Comparison of ENCODE assay signal across 22 mouse cellular contexts in genomic region chr7:96491896-96492295, GRCm38 (mm10).
DNase-seq lines count a peak whose midpoint lies in the region; ATAC-seq and TF ChIP-seq lines count a peak whose summit lies in the region.
"Had no signal": no experiment of that assay in that cellular context is flagged by ENCODE, and none has a peak within 500 bp of the region (broad histone marks: within the 10 kb centered on the region; RNA-seq: fewer than 3 reads in every experiment).

No protein-coding gene starts in this region.

- no peak overlapping the region for H3K27ac ChIP-seq in heart, embryonic 10.5 days
- H3K27ac ChIP-seq in liver, postnatal 0 days (ENCODE audit: low read depth) = no peak overlapping the region
- H3K27ac ChIP-seq: heart, adult 2 months; hindbrain, embryonic 12.5 days; layer of hippocampus, adult 2 months; macrophage; midbrain, embryonic 10.5 days had no signal

- H3K36me3 ChIP-seq in heart, embryonic 10.5 days = no peaks in the 10 kb centered on the region
- no peaks in the 10 kb centered on the region for H3K36me3 ChIP-seq in liver, postnatal 0 days (replicated peaks; ENCODE audit: insufficient read depth, low read length)
- H3K36me3 ChIP-seq: hindbrain, embryonic 12.5 days; midbrain, embryonic 10.5 days had no signal

- DNase-seq in heart, postnatal 10 days = peak; percentile 6 to 13
- no peak for DNase-seq in heart, embryonic 10.5 days (ENCODE audit: low spot score)
- peak; percentile 26 for DNase-seq in brain, adult 2 months (ENCODE audit: low read depth, low spot score)
- DNase-seq in kidney, adult 9 months = peak; percentile 34
- DNase-seq in kidney, postnatal 36 days = peak; percentile 19 to 53
- no peak for DNase-seq in liver, postnatal 0 days
- DNase-seq in testis, postnatal 10 days (ENCODE audit: low spot score) = no peak
- DNase-seq: adrenal gland, postnatal 25 days; cerebellum, adult 11-12 months; cerebellum, postnatal 14 days; gastrocnemius, postnatal 10 days; heart, adult 2 months; layer of hippocampus, postnatal 36 days; liver; lung, adult 18-20 months; right cerebral cortex, postnatal 25 days; thymus, postnatal 36 days had no signal

- no peak for ATAC-seq in liver, postnatal 0 days

- no peak overlapping the region for H3K4me3 ChIP-seq in heart, embryonic 10.5 days
- no peak overlapping the region for H3K4me3 ChIP-seq in liver, postnatal 0 days (ENCODE audit: low read depth, low read length)
- H3K4me3 ChIP-seq: heart, adult 2 months; hindbrain, embryonic 12.5 days; layer of hippocampus, adult 2 months; midbrain, embryonic 10.5 days had no signal

- H3K27me3 ChIP-seq in heart, embryonic 10.5 days (ENCODE audit: insufficient read depth, poor library complexity, severe bottlenecking) = peaks cover 11% of the 10 kb centered on the region; the same call in 1 of the 2 replicates
- no peaks in the 10 kb centered on the region for H3K27me3 ChIP-seq in liver, postnatal 0 days (ENCODE audit: insufficient read depth, low read length)
- H3K27me3 ChIP-seq: CH12.LX; hindbrain, embryonic 12.5 days had no signal

- no peak for TF ChIP-seq EP300 in liver, postnatal 0 days (IDR thresholded peaks at IDR 0.05; ENCODE audit: low read depth)

- TF ChIP-seq CTCF in liver, postnatal 0 days (IDR thresholded peaks at IDR 0.05; ENCODE audit: low read depth) = no peak

- no peaks in the 10 kb centered on the region for H3K4me1 ChIP-seq in heart, embryonic 10.5 days
- H3K4me1 ChIP-seq in liver, postnatal 0 days (ENCODE audit: insufficient read depth) = no peaks in the 10 kb centered on the region
- H3K4me1 ChIP-seq: hindbrain, embryonic 12.5 days had no signal

- no peak overlapping the region for H3K9ac ChIP-seq in liver, postnatal 0 days (replicated peaks)
- H3K9ac ChIP-seq: hindbrain, embryonic 12.5 days had no signal

- no peaks in the 10 kb centered on the region for H3K9me3 ChIP-seq in heart, embryonic 10.5 days
- no peaks in the 10 kb centered on the region for H3K9me3 ChIP-seq in liver, postnatal 0 days (ENCODE audit: low read length)
- H3K9me3 ChIP-seq: hindbrain, embryonic 12.5 days; midbrain, embryonic 10.5 days had no signal

- no peak overlapping the region for H3K4me2 ChIP-seq in liver, postnatal 0 days (ENCODE audit: low read depth, low read length)
- H3K4me2 ChIP-seq: hindbrain, embryonic 12.5 days had no signal

- intact Hi-C loops in heart, postnatal 10 days (cut with DNase I) = no loop called here

- WGBS in heart, embryonic 10.5 days = 77% methylated on average over 2 of the region's 2 CpGs
- 59% methylated on average over 2 of the region's 2 CpGs for WGBS in liver, postnatal 0 days (ENCODE audit: insufficient replicate concordance)

Comparison
In these comparisons a context has a peak if more than half of its experiments do, and no peak if none do; other contexts are left out.
1. DNase-seq: peak in heart, postnatal 10 days (2 of 2), brain, adult 2 months (single experiment), kidney, adult 9 months (single experiment) and kidney, postnatal 36 days (2 of 2); none in heart, embryonic 10.5 days (single experiment), liver, postnatal 0 days (single experiment) and testis, postnatal 10 days (single experiment).